Mouse (Mus musculus): ENCODE results near the gene Slc25a25.

DNA sequence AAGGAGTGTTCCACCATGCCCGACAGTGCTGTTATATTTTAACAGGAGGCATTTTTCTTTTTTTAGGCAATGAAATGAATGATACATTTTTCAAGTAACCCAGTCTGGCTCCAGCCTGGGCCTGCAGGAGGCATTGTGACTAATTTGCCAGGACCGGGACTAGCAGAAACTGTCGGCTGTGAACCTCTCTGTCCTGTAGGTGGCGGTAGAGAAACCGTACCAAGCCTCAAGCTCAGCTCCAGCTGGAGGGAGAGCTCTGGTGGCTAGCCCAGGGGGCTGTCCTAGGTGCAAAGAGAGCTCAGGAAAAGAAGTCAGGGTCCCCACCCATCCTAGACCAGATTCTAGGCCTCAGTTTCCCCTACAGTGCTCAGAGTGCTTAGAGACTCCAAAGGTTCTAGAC, 37.4 kb upstream of the Slc25a25 start:
- TF ChIP-seq CTCF (conservative IDR thresholded peaks at IDR 0.05; ENCODE audit: low read length) (peak; percentile 75), NANOG (IDR thresholded peaks at IDR 0.05; ENCODE audit: borderline replicate concordance, low read length) (no peak), POU5F1 (IDR thresholded peaks at IDR 0.05; ENCODE audit: borderline replicate concordance, low read length) (no peak)

Measured in E14TG2a.4 (cell line).